Mouse (Mus musculus) midbrain, embryonic 13.5 days (tissue): ENCODE measurements around the gene Dus4l. TPM values are rescaled to one million over a fixed set of nuclear protein-coding genes. Genes with fewer than 3 reads are reported as not detected.

Source experiments
- ATAC-seq: fragments of 200-750 bp; cut with Nextera tagmentation; 2 replicates; pipeline ENCODE4 v1.8.0; 2017; ENCODE audit warnings: mild to moderate bottlenecking, moderate TSS enrichment, moderate library complexity
- H3K27ac ChIP-seq: fragments of 300-500 bp; sonication (generic); 2 replicates; pipeline ENCODE4 v1.5.1; 2015; ENCODE audit warnings: inconsistent platforms, mild to moderate bottlenecking, moderate library complexity
- H3K27me3 ChIP-seq: fragments of 300-500 bp; sonication (generic); 2 replicates; pipeline ENCODE4 v1.6.1; 2015; ENCODE audit warnings: mild to moderate bottlenecking, inconsistent platforms
- H3K36me3 ChIP-seq: fragments of 300-500 bp; sonication (generic); 2 replicates; pipeline ENCODE4 v1.6.1; 2015; ENCODE audit warnings: mild to moderate bottlenecking, inconsistent platforms
- H3K4me1 ChIP-seq: fragments of 300-500 bp; sonication (generic); replicated peaks from 2 replicates; pipeline ENCODE4 v1.6.1; 2015; ENCODE audit warnings: inconsistent platforms
- H3K4me2 ChIP-seq: fragments of 300-500 bp; sonication (generic); replicated peaks from 2 replicates; pipeline ENCODE4 v1.6.1; 2015; ENCODE audit warnings: moderate library complexity, mild to moderate bottlenecking, inconsistent platforms
- H3K4me3 ChIP-seq: fragments of 300-500 bp; sonication (generic); replicated peaks from 2 replicates; pipeline ENCODE4 v1.5.1; 2015; ENCODE audit warnings: mild to moderate bottlenecking, inconsistent platforms
- H3K9ac ChIP-seq: fragments of 300-500 bp; sonication (generic); replicated peaks from 2 replicates; pipeline ENCODE4 v1.6.1; 2015; ENCODE audit warnings: mild to moderate bottlenecking, inconsistent platforms
- H3K9me3 ChIP-seq: fragments of 300-500 bp; sonication (generic); 2 replicates; pipeline ENCODE4 v1.6.1; 2016; ENCODE audit warnings: mild to moderate bottlenecking, inconsistent platforms
- WGBS: fragments of 180-500 bp; shearing (Covaris S2); methylation state at CpG from one replicate; pipeline ENCODE4 v1.1.7; 2015; 5-methylcytosine and 5-hydroxymethylcytosine counted together
- polyA plus RNA-seq: library from polyadenylated mRNA; unstranded; fragments of >200 nt; fragmentation: Nextera tagmentation; extraction: Ambion mirVana; gene quantifications from 2 replicates; pipeline ENCODE4 v1.2.1, GENCODE M21; 2015

Dus4l gene
- 7.6 and 9.2 TPM in 2 replicates for polyA plus RNA-seq

DNA sequence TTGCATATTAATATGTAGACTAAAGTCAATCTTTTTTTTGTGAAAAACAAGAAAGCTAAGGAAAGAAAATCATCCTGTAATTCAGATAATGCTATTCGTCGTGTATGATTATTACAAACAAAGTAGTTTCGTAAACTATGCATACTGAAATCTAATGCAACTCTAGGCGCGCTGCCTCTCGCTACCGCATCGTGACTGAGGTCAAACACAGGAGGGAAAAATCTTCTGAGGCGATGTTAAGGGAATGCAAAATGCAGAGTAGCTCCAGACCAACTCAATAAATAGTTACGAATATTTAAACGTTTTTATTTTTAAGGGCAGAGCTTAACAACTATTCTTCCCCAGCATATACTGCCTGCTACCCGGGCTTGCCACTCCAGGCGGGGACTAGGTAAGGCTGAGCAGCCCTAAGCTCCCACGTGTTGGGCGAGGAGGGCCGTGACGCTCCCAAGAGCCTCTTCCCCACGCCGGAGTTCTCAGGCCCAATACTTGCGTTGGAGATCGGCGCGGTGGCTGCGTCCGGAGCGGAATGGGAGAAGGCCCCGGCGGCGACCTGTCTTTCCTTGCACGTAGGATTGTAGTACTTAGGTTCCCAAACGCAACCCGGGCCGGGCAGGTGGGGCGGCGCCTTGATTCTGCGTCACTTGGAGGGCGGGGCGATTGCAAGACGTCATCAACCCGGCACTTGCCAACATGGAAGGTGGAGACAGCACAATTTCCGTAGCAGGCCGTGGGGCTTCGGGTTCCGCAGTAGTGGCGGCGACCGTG, at the start of gene Dus4l, which contains the start of gene Cog5:
Gene Dus4l, minus strand, starts transcription at position 630 of the 768 bp plus-strand sequence.
Gene Cog5, plus strand, starts transcription at position 673 of the 768 bp plus-strand sequence.
- WGBS: under 1% methylated on average over 47 of the region's 47 CpGs
- Histone ChIP-seq H3K27me3 (no peaks in the 10 kb centered on the region), H3K9ac (peak within 1 kb of the TSS; percentile 71), H3K27ac (peak within 1 kb of the TSS; percentile 69), H3K4me3 (peak within 1 kb of the TSS; percentile 82), H3K4me2 (peak within 1 kb of the TSS; percentile 76), H3K36me3 (no peaks in the 10 kb centered on the region), H3K9me3 (no peaks in the 10 kb centered on the region), H3K4me1 (peaks cover 11% of the 10 kb centered on the region)
- peak; percentile 98 for ATAC-seq

DNA sequence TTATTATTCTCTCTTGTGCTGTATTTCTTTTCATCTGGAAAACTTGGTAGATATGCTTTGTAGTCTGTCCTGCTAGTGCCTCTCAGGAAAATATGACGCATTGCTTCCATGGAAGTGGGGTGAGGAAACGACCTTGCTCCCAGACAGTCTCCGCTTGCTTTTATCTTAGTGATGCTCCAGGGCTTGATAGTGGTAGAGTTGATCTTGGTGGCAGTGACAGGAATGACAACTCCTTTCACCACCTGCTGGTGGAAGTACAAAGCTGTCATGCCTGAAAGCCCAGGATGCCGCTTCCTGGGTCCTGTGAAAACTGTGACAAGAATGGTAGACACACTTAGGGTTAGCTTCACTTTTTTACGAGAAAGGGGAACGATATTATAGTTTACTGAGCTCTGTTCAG, 49.3 kb upstream of the Dus4l start:
- Histone ChIP-seq H3K36me3 (no peaks in the 10 kb centered on the region), H3K4me2 (no peak overlapping the region), H3K4me3 (no peak overlapping the region), H3K4me1 (no peaks in the 10 kb centered on the region), H3K27me3 (no peaks in the 10 kb centered on the region), H3K9me3 (no peaks in the 10 kb centered on the region), H3K27ac (no peak overlapping the region), H3K9ac (no peak overlapping the region)
- no peak for ATAC-seq
- WGBS: 68% methylated on average over 6 of the region's 6 CpGs

DNA sequence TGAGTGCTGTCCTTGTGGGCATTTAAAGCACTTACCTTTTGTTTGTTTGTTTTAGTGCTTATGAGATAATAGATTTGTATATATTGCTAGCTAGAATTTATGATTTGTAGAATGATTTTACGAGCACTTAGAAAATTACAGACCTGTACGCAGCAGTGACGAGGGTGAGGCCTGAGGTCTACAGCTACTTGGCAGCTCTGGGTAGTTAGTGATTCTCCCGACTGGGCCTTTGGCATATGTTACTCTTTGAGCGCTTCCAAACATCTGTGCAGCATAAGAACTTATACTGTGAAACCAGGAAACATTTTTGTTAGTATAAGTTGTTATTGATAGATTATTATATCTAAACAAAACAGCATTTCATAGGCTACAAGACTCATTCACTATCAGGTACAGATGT, 46.8 kb upstream of the Dus4l start:
- H3K27ac ChIP-seq: no peak overlapping the region
- no peak overlapping the region for H3K4me2 ChIP-seq
- 0 out of 2 replicates have a peak, but pooled peaks cover 3% of the 10 kb centered on the region for H3K9me3 ChIP-seq
- no peaks in the 10 kb centered on the region for H3K27me3 ChIP-seq
- H3K4me1 ChIP-seq: no peaks in the 10 kb centered on the region
- H3K9ac ChIP-seq: no peak overlapping the region
- peaks cover 7% of the 10 kb centered on the region; the same call in 1 of the 2 replicates for H3K36me3 ChIP-seq
- no peak for ATAC-seq
- WGBS: 86% methylated on average over 5 of the region's 5 CpGs
- H3K4me3 ChIP-seq: no peak overlapping the region

DNA sequence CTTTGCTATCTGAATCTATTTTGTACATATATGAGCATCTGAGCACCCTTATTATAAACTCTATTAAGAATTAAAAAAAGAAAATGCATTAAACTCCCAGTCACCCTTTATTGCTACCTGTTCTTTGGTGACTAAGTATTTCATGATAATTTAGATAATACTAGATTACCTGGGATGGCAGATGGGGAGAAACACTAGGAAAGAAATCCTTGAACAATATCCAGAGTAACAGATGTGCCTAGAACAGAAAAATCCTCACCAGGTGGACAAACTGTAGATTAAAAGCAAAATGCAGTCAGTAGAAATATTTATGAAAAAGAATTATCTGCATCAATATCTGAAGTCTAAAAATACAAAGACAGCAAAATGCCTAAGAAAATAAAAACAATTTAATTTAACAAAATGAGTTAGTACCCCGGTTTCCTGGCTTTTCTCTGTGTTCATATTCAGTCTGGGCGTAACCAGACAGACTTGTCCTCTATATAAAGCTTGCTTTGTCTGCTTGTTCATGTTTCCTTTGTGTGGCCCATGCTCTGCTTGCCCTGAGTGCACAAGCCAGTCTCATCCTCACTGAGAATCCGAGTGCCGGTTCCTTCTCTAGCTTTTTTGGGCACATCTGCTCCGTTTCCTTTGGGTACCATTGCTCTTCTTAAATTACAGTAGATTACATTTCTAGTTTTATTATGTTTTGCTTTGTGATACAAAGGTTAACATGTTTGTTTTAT, 46.2 kb upstream of the Dus4l start:
- no peak for ATAC-seq
- Histone ChIP-seq H3K4me1 (no peaks in the 10 kb centered on the region), H3K36me3 (peaks cover 7% of the 10 kb centered on the region; the same call in 1 of the 2 replicates), H3K4me3 (no peak overlapping the region), H3K9ac (no peak overlapping the region), H3K4me2 (no peak overlapping the region), H3K27me3 (no peaks in the 10 kb centered on the region), H3K9me3 (0 out of 2 replicates have a peak, but pooled peaks cover 3% of the 10 kb centered on the region), H3K27ac (no peak overlapping the region; the same call in 1 of the 2 replicates)
- 51% methylated on average over 5 of the region's 5 CpGs for WGBS

DNA sequence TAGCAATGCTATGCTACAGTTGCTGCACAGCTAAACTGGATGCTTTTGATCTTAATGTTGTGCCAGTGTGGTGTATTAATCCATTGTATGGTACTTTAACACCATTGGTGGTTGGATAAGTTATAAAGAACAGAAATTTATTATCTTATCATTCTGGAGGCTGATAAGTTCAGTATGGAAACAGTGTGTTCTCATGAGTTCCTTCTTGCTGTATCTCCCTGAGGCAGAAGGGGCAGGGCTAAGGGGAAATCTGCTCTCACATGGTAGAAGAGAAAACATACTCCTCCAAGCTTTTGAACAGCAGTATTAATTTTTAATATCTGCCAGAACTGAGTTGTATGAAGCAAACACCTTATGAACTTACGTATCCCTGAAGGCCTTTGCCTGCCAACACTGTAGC, 38.7 kb upstream of the Dus4l start:
- WGBS: 89% methylated on average over 1 of the region's 1 CpGs
- no peak for ATAC-seq
- Histone ChIP-seq H3K27ac (no peak overlapping the region), H3K4me3 (no peak overlapping the region), H3K36me3 (peaks cover 7% of the 10 kb centered on the region; the same call in 1 of the 2 replicates), H3K9ac (no peak overlapping the region), H3K4me1 (no peaks in the 10 kb centered on the region), H3K27me3 (no peaks in the 10 kb centered on the region), H3K4me2 (no peak overlapping the region), H3K9me3 (0 out of 2 replicates have a peak, but pooled peaks cover 3% of the 10 kb centered on the region)

DNA sequence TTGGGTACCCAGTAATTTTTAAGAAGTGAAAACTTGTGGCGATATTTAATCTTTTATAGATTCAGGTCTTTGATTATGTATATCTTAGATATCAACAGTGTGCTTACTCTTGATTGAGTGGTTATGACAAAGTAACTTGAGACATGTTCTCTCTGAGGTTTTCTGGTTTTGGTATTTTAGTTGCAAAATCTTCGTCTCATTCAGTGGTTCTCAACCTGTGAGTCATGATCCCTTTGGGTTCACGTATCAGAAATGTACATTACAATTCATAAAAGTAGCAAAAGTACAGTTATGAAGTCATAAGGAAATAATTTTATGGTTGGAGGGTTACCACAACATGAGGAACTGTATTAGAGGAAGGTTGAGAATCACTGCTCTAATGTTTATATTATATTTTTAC, 32.1 kb upstream of the Dus4l start:
- no peak overlapping the region for H3K4me2 ChIP-seq
- WGBS: 95% methylated on average over 3 of the region's 3 CpGs
- H3K36me3 ChIP-seq: peaks cover 4% of the 10 kb centered on the region; the same call in 1 of the 2 replicates
- H3K27ac ChIP-seq: no peak overlapping the region
- no peak overlapping the region for H3K9ac ChIP-seq
- H3K9me3 ChIP-seq: no peaks in the 10 kb centered on the region
- no peaks in the 10 kb centered on the region for H3K4me1 ChIP-seq
- H3K4me3 ChIP-seq: no peak overlapping the region
- ATAC-seq: no peak
- H3K27me3 ChIP-seq: no peaks in the 10 kb centered on the region

DNA sequence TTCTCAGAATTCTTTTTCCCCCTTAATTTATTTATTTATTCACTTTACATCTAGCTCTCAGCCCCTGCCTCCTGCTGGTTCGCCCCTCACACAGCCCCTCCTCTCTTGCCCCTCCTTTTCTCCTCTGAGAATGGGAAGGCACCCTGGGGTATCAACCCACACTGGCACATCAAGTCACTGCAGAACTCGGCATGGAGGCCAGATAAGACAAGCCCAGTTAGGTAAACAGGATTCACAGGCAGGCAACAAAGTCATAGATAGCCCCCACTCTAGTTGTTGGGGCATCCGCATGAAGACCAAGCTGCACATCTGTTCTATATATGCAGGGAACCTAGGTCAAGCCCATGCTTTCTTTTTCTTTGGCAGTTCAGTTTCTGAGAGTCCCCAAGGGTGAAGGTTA, 12.6 kb upstream of the Dus4l start:
- Histone ChIP-seq H3K36me3 (peaks cover 42% of the 10 kb centered on the region), H3K4me2 (no peak overlapping the region), H3K9ac (no peak overlapping the region), H3K27me3 (no peaks in the 10 kb centered on the region), H3K27ac (no peak overlapping the region), H3K4me1 (no peaks in the 10 kb centered on the region), H3K9me3 (no peaks in the 10 kb centered on the region), H3K4me3 (no peak overlapping the region)
- no peak for ATAC-seq
- WGBS: 60% methylated on average over 3 of the region's 3 CpGs

DNA sequence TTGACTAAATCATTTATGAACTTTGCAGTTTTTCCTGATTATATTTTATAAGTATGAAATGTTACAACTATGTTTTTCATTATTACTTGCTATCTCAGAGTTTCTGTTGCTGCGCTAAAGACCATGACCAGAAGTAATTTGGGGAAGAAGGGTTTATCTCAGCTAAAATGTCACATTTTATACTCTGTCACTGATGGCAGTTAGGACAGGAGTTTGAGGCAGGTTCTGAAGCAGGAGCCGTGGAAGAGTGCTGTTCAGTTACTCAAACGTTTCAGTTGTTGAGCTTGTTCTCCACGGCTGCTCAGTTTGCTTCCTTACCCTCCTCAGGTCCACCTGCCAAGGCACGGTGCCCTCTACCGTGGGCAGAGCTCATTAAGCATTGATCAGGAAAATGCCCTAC, 11.4 kb upstream of the Dus4l start:
- H3K4me3 ChIP-seq: no peak overlapping the region
- H3K27ac ChIP-seq: no peak overlapping the region
- H3K27me3 ChIP-seq: no peaks in the 10 kb centered on the region
- WGBS: 77% methylated on average over 6 of the region's 6 CpGs
- peaks cover 38% of the 10 kb centered on the region for H3K36me3 ChIP-seq
- ATAC-seq: no peak
- H3K4me1 ChIP-seq: no peaks in the 10 kb centered on the region
- H3K4me2 ChIP-seq: no peak overlapping the region
- H3K9me3 ChIP-seq: no peaks in the 10 kb centered on the region
- no peak overlapping the region for H3K9ac ChIP-seq

DNA sequence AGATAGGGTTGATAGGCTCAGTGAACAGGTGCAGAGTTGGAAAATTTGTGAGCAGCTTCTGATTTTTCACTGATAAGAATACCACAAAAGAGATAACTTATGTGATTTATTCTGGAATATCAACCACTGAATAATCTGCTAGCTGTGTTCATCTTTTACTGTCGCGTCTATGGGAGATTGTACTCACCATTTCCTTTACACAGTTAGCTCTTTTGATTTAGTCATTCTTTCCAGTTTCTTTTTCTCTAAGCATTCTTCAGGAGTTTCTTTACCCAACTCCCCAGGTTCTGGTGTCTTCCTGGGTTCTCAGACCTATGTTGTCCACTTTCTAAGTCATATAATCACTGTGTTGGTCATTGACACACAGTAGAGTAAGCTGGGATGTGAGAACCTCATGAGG, 2.2 kb upstream of the Dus4l start:
- WGBS: 94% methylated on average over 2 of the region's 2 CpGs
- H3K4me2 ChIP-seq: no peak overlapping the region

DNA sequence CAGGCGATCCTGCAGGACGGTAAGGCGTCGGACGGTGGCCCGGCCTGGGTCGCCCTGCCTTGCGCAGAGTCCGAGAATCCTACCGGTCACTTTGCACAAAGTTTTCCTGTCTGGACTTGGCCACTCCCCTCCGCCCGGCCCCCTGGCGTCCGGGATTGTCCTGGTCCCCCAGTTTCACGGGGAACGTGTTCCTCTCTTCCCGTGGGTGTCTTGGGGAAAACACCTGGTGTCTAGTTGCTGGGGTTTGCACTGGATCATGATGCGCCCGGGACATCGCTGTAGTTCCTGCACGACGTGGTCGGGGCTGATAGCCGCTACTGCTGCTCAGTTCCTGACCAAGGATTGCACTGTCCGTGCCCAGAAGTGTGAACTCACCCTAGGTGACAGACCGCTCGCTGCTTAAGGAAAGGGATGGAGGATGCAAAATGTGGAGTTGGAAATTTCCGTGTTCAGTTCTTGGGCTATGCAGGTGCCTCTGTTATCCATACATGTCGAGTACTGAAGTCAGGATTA, 395 bp upstream of the Dus4l start:
- under 1% methylated on average over 29 of the region's 29 CpGs for WGBS
- Histone ChIP-seq H3K36me3 (no peaks in the 10 kb centered on the region), H3K27ac (peak overlapping the region; percentile 69; the same call in 1 of the 2 replicates), H3K27me3 (no peaks in the 10 kb centered on the region), H3K4me1 (peaks cover 11% of the 10 kb centered on the region), H3K9ac (peak overlapping the region; percentile 71), H3K9me3 (no peaks in the 10 kb centered on the region), H3K4me3 (peak overlapping the region; percentile 82), H3K4me2 (peak overlapping the region; percentile 76)
- ATAC-seq: peak; percentile 82

More for the DNA sequence above, 2.2 kb upstream of the Dus4l start:
- Histone ChIP-seq H3K27ac (no peak overlapping the region), H3K9ac (no peak overlapping the region), H3K9me3 (no peaks in the 10 kb centered on the region), H3K4me3 (no peak overlapping the region), H3K27me3 (no peaks in the 10 kb centered on the region), H3K36me3 (no peaks in the 10 kb centered on the region), H3K4me1 (peaks cover 11% of the 10 kb centered on the region)
- ATAC-seq: no peak

DNA sequence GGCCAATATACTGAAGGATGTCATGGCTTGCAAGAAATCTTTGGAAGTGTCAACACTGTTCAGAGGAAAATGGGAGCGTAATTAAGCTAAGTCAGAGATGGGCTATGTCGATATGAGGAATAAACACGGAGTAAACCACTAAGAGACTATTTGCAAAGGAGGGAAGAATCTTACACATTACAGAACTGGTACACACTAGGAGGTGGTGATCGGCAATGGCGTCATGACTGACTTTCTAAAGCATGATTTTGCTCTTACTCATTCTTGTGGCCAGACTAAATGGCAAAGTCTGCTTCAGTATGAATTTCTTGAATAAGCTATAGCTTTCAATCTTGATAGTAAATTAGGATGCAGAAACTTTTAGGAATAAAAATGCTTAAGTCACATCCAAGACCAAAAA, 1.0 kb downstream of the Dus4l start:
- Histone ChIP-seq H3K4me3 (no peak overlapping the region), H3K27me3 (no peaks in the 10 kb centered on the region), H3K27ac (no peak overlapping the region), H3K9ac (no peak overlapping the region), H3K9me3 (no peaks in the 10 kb centered on the region), H3K4me2 (no peak overlapping the region), H3K36me3 (no peaks in the 10 kb centered on the region), H3K4me1 (peaks cover 11% of the 10 kb centered on the region)
- WGBS: 78% methylated on average over 5 of the region's 5 CpGs
- ATAC-seq: no peak

DNA sequence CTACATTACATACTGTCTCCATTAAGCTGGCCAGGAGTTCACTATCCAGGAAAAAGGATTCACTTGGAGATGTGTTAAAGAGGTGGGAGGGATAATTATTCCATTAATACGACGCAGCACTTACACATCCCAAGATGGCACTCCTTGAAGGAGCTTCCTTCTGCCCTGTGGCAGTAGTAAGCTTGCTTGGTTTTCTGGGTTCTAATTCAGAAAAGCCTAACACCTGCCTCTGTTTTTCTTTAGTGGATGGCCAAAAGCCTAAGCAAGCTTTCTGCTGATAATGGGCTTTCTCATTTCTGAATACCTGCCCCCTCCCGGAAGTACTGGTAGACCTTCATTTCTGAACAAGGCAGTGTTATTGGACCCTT, 19.4 kb downstream of the Dus4l start:
- Histone ChIP-seq H3K4me1 (peaks cover 4% of the 10 kb centered on the region), H3K4me2 (peak overlapping the region; percentile 72), H3K36me3 (no peaks in the 10 kb centered on the region), H3K27ac (no peak overlapping the region), H3K4me3 (no peak overlapping the region), H3K27me3 (no peaks in the 10 kb centered on the region), H3K9ac (no peak overlapping the region), H3K9me3 (no peaks in the 10 kb centered on the region)
- no peak; the same call in 1 of the 2 replicates for ATAC-seq
- 83% methylated on average over 3 of the region's 3 CpGs for WGBS
